Mouse (Mus musculus): ENCODE measurements around the gene Tmem95.
A peak's percentile ranks its signal among the peaks of the same experiment; 100 is the strongest.
"Not testable (repeated sequence)": the region's sequence is repeated elsewhere in the genome, so short reads cannot be mapped to it uniquely, and the experiment has no call there.

The Tmem95 gene

GRCm38 (mm10) chr11:69880506-69880852 lies 2.7 kb upstream of the Tmem95 start:
- DNase-seq = peak in 1 of 2 experiments; percentile 54

- DNase-seq = no peak
These were observed 1.9 kb upstream of the Tmem95 start for GRCm38 (mm10) chr11:69879711-69880110.

- no peak for DNase-seq
These were observed 1.1 kb upstream of the Tmem95 start for GRCm38 (mm10) chr11:69878952-69879351.

GRCm38 (mm10) chr11:69878399-69878798 lies 581 bp upstream of the Tmem95 start:
- DNase-seq = no peak

GRCm38 (mm10) chr11:69876867-69877266 lies 951 bp downstream of the Tmem95 start:
- peak; percentile 79 to 83 for DNase-seq

- DNase-seq = peak in 1 of 2 experiments; percentile 23
These were observed 1.6 kb downstream of the Tmem95 start for GRCm38 (mm10) chr11:69876186-69876585.

GRCm38 (mm10) chr11:69872451-69872850 lies 5.4 kb downstream of the Tmem95 start:
- DNase-seq = no peak

GRCm38 (mm10) chr11:69871822-69872221 lies 6.0 kb downstream of the Tmem95 start:
- no peak for DNase-seq

- DNase-seq = no peak
These were observed 7.3 kb downstream of the Tmem95 start for GRCm38 (mm10) chr11:69870289-69871069.

- DNase-seq = no peak
These were observed 10.5 kb downstream of the Tmem95 start for GRCm38 (mm10) chr11:69867335-69867734.

- DNase-seq = no peak
These were observed 12.3 kb downstream of the Tmem95 start for GRCm38 (mm10) chr11:69865561-69865960.

- DNase-seq = no peak
These were observed 13.5 kb downstream of the Tmem95 start for GRCm38 (mm10) chr11:69864138-69864860.

GRCm38 (mm10) chr11:69863729-69864128 lies 14.1 kb downstream of the Tmem95 start:
- not testable (repeated sequence) for DNase-seq

GRCm38 (mm10) chr11:69858113-69858998 lies 19.5 kb downstream of the Tmem95 start, which contains the start of gene Tnk1:
Gene Tnk1, minus strand, starts transcription at chr11:69858730.
- no peak for DNase-seq

- peak in 1 of 2 experiments; percentile 31 for DNase-seq
These were observed 22.5 kb downstream of the Tmem95 start for GRCm38 (mm10) chr11:69855347-69855746.

GRCm38 (mm10) chr11:69854680-69855079 lies 23.1 kb downstream of the Tmem95 start:
- no peak for DNase-seq

- no peak for DNase-seq
These were observed 23.8 kb downstream of the Tmem95 start for GRCm38 (mm10) chr11:69853994-69854393.

GRCm38 (mm10) chr11:69850754-69851153 lies 27.1 kb downstream of the Tmem95 start:
- no peak for DNase-seq

GRCm38 (mm10) chr11:69849884-69850283 lies 27.9 kb downstream of the Tmem95 start:
- no peak for DNase-seq

- DNase-seq = no peak
These were observed 28.7 kb downstream of the Tmem95 start for GRCm38 (mm10) chr11:69849128-69849527.

- no peak for DNase-seq
These were observed 29.8 kb downstream of the Tmem95 start for GRCm38 (mm10) chr11:69848021-69848420.

GRCm38 (mm10) chr11:69846738-69847688 lies 30.8 kb downstream of the Tmem95 start:
- no peak for DNase-seq
